Mouse (Mus musculus) liver, postnatal 0 days (tissue): Measurements from ENCODE around the gene Iqcd. TPM values are rescaled to one million over a fixed set of nuclear protein-coding genes. Genes with fewer than 3 reads are reported as not detected.
A peak's percentile ranks its signal among the peaks of the same experiment; 100 is the strongest.

Experiments used
- ATAC-seq: fragments of 200-750 bp; cut with Nextera tagmentation; 2 replicates; pipeline ENCODE4 v1.8.0; 2017; ENCODE audit warnings: mild to moderate bottlenecking, moderate library complexity
- DNase-seq: peaks from one replicate; pipeline ENCODE4 v3.0.0-alpha.2; 2016
- H3K27ac ChIP-seq: fragments of 300-500 bp; sonication (generic); 2 replicates; pipeline ENCODE4 v1.5.1; 2014; ENCODE audit warnings: antibody characterized with exemption, moderate library complexity, mild to moderate bottlenecking, low read depth
- H3K27me3 ChIP-seq: fragments of 300-500 bp; sonication (generic); 2 replicates; pipeline ENCODE4 v1.6.1; 2014; ENCODE audit warnings: low read length, control low read depth, mixed read lengths; ENCODE audit not compliant: insufficient read depth
- H3K36me3 ChIP-seq: fragments of 300-500 bp; sonication (generic); replicated peaks from 2 replicates; pipeline ENCODE4 v1.6.1; 2014; ENCODE audit warnings: mild to moderate bottlenecking, control low read depth, low read length, moderate library complexity, mixed read lengths; ENCODE audit not compliant: insufficient read depth
- H3K4me1 ChIP-seq: fragments of 300-500 bp; sonication (generic); 2 replicates; pipeline ENCODE4 v1.6.1; 2014; ENCODE audit warnings: antibody characterized with exemption, mild to moderate bottlenecking, control low read depth; ENCODE audit not compliant: insufficient read depth
- H3K4me2 ChIP-seq: fragments of 300-500 bp; sonication (generic); 2 replicates; pipeline ENCODE4 v1.6.1; 2014; ENCODE audit warnings: low read depth, mild to moderate bottlenecking, low read length, moderate library complexity, mixed read lengths
- H3K4me3 ChIP-seq: fragments of 300-500 bp; sonication (generic); 2 replicates; pipeline ENCODE4 v1.5.1; 2014; ENCODE audit warnings: low read depth, low read length
- H3K9ac ChIP-seq: fragments of 300-500 bp; sonication (generic); replicated peaks from 2 replicates; pipeline ENCODE4 v1.6.1; 2014; ENCODE audit warnings: mild to moderate bottlenecking, moderate library complexity
- H3K9me3 ChIP-seq: fragments of 300-500 bp; sonication (generic); 2 replicates; pipeline ENCODE4 v1.6.1; 2016; ENCODE audit warnings: mild to moderate bottlenecking, control low read depth, low read length, mixed read lengths
- CTCF ChIP-seq: sonication (generic); IDR thresholded peaks from 2 replicates; pipeline ENCODE4 v1.5.1; 2016; ENCODE audit warnings: antibody characterized with exemption, low read depth
- EP300 ChIP-seq: IDR thresholded peaks from 2 replicates; pipeline ENCODE4 v1.6.1; 2016; ENCODE audit warnings: antibody characterized with exemption, low read depth, mild to moderate bottlenecking
- WGBS: fragments of 180-500 bp; shearing (Covaris S2); extraction: QIAGEN DNeasy Blood & Tissue Kit; methylation state at CpG from one replicate; pipeline ENCODE4 v1.1.7; 2014; ENCODE audit not compliant: insufficient replicate concordance; 5-methylcytosine and 5-hydroxymethylcytosine counted together
- polyA plus RNA-seq: library from polyadenylated mRNA; unstranded; fragments of >200 nt; fragmentation: Nextera tagmentation; extraction: Ambion mirVana; gene quantifications from 2 replicates; pipeline ENCODE4 v1.2.1, GENCODE M21; 2015

The Iqcd gene
- polyA plus RNA-seq: 0.75 and 0.84 TPM in 2 replicates

DNA sequence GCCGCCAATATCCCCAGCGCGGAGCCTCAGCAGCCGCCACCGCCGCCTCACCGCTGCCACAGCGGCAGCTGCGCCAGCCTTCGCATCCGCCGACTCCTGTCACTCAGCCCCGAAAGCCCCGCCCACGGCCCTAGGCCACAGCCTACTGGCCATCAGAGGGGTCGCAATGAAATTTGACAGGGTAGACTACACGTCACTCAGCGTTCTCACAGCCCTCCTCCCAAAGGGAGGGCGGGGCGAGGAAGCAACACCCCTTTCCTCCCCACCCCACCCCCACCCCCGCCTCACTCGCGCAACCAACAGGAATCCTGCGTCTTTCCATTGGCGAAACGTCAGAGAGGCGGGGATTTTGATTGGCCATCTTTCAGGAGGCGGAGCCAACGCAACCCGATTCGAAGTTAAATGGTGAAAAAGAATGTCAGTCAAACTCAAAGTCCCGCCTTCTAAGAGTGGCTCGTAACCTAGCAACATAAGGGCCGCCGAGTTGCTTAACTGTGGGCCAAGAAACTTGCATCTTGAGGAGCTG, at the start of gene Iqcd, which contains the start of gene Tpcn1:
Gene Iqcd, plus strand, starts transcription at position 448 of the 526 bp plus-strand sequence.
Gene Tpcn1, minus strand, starts transcription at position 105 of the 526 bp plus-strand sequence.
- ATAC-seq: peak; percentile 93
- Histone ChIP-seq H3K36me3 (peaks cover 16% of the 10 kb centered on the region), H3K27ac (peak within 1 kb of the TSS; percentile 90), H3K4me2 (peak within 1 kb of the TSS; percentile 89), H3K9me3 (no peaks in the 10 kb centered on the region), H3K4me1 (peaks cover 35% of the 10 kb centered on the region), H3K27me3 (no peaks in the 10 kb centered on the region), H3K9ac (peak within 1 kb of the TSS; percentile 94), H3K4me3 (peak within 1 kb of the TSS; percentile 83)
- DNase-seq: peak; percentile 100
- under 1% methylated on average over 33 of the region's 35 CpGs for WGBS
- TF ChIP-seq CTCF: peak; percentile 25
- no peak for TF ChIP-seq EP300

DNA sequence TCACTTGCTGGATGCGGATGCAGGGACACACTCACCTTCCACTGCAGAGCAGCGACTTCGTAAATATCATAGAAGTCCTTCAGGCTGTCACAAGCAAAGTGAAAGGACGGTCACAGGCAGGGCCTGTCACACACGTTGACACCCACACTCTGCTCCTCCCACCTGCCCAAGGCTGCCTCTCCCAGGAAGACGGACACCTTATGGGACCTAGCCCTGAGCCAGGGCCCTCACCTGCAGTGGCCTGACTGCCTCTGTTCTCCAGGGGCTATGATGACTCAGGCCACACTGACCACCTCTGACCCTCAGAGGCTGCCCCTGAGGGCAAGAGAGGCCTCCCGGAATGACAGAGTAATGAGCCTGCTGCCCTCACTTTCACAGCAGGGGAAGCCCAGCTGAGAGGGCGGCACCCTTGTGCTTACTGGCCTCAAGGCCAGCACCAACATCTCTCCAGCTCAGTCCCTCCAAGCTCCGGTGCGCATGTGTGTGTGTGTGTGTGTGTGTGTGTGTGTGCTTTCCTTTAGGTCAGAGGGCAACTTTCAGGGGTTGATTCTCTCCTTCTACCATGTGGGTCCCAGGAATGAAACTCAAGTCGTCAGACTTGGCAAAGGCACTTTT, 40.5 kb upstream of the Iqcd start:
- ATAC-seq (no peak), DNase-seq (no peak)
- Histone ChIP-seq H3K9me3 (no peaks in the 10 kb centered on the region), H3K4me3 (no peak overlapping the region), H3K4me1 (no peaks in the 10 kb centered on the region), H3K27ac (no peak overlapping the region), H3K4me2 (no peak overlapping the region), H3K27me3 (no peaks in the 10 kb centered on the region), H3K36me3 (peaks cover 57% of the 10 kb centered on the region), H3K9ac (no peak overlapping the region)
- 86% methylated on average over 11 of the region's 11 CpGs for WGBS
- TF ChIP-seq CTCF (no peak), EP300 (no peak)

DNA sequence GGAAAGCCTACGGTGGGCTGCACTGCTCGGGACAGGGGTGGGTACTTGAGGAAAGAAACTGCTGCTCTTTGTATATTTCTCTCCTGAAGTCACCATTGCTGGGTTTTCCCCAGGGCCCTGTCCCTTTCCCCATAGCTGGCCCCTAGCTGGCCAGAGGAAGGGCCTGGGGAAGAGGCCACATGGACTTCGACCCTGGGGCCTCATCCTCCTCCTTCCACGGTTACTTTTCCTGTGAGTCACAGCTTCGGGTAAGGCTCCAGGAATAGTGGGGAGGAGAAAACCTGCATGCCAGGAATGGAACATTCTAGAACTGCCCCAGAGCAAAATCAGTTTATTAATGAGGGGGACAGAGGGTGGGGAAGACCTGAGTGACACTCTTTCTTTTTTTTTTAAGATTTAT, 38.7 kb upstream of the Iqcd start:
- no peak for DNase-seq
- Histone ChIP-seq H3K27me3 (no peaks in the 10 kb centered on the region), H3K4me2 (no peak overlapping the region), H3K4me1 (no peaks in the 10 kb centered on the region), H3K9me3 (no peaks in the 10 kb centered on the region), H3K36me3 (peaks cover 62% of the 10 kb centered on the region), H3K4me3 (no peak overlapping the region), H3K27ac (no peak overlapping the region), H3K9ac (no peak overlapping the region)
- TF ChIP-seq CTCF (0 out of 2 replicates have a peak, but pooled peaks have one; percentile 1), EP300 (no peak)
- WGBS: 72% methylated on average over 5 of the region's 5 CpGs
- ATAC-seq: no peak

DNA sequence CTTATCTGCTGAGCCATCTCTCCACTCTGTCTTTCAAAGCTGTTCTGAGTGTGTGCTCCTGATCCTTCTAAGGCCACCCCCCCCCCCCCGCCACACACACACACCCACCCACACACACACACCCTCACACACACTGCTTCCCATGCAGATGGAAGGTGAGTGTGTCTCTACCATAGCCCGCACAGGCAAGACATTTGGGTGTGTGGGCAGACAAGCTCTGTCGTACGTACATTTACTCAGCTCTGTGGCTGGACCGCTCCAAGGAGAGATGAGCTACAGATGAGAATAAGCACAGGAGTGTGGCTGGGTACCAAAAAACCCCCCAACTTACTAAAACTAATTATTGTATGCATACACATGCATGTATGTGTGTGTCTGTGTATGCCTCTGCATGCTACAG, 38.1 kb upstream of the Iqcd start:
- no peak overlapping the region for H3K4me3 ChIP-seq
- no peaks in the 10 kb centered on the region for H3K27me3 ChIP-seq
- WGBS: 98% methylated on average over 5 of the region's 5 CpGs
- H3K9ac ChIP-seq: no peak overlapping the region
- H3K27ac ChIP-seq: no peak overlapping the region
- H3K4me1 ChIP-seq: no peaks in the 10 kb centered on the region
- DNase-seq: no peak
- no peak for ATAC-seq
- H3K36me3 ChIP-seq: peaks cover 66% of the 10 kb centered on the region
- no peaks in the 10 kb centered on the region for H3K9me3 ChIP-seq
- H3K4me2 ChIP-seq: no peak overlapping the region
- TF ChIP-seq EP300: no peak
- no peak for TF ChIP-seq CTCF

DNA sequence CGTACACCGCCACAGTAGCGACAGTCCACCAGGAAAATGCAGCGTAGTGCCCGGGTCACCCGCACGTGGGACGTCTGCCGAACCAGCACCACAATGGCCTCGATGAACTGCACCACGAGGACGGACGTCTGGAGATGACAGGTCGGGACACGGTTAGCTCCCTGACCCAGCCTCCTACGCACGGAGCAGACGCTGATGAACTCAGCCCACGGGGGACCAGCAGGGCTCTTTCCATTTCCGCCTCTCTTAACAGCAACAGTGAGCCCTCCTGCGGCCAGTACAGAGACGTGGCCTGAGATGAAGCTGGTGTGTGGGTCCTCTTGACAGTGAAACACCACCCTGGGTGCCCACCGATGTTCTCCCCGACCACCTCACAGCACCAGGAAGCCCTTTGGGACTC, 32.9 kb upstream of the Iqcd start:
- H3K9me3 ChIP-seq: no peaks in the 10 kb centered on the region
- no peaks in the 10 kb centered on the region for H3K27me3 ChIP-seq
- no peak for DNase-seq
- TF ChIP-seq CTCF (no peak), EP300 (no peak)
- H3K4me2 ChIP-seq: no peak overlapping the region
- H3K9ac ChIP-seq: no peak overlapping the region
- peaks cover 69% of the 10 kb centered on the region for H3K36me3 ChIP-seq
- H3K4me3 ChIP-seq: no peak overlapping the region
- peaks cover 14% of the 10 kb centered on the region for H3K4me1 ChIP-seq
- H3K27ac ChIP-seq: no peak overlapping the region
- no peak for ATAC-seq
- WGBS: 91% methylated on average over 24 of the region's 24 CpGs

DNA sequence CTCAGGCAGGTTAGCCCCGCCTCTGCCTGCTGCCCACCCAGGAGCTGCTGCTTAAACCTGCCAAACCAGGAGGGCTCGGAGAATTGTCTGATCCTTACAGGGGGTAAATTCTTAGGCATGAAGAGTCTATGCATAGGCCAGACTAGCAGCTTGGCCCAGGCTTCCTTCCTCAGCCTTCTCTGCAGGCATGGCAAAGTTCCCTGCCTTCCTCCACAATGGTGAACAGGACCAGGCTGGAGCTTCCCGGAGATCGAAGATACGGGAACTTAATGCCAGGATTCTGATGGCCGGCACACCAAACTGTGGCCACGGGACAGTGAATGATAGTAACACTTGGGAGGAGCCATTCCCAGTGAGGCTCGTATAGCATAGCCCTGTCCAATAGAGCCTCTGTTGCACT, 30.8 kb upstream of the Iqcd start:
- WGBS: 62% methylated on average over 8 of the region's 8 CpGs
- Histone ChIP-seq H3K4me3 (no peak overlapping the region), H3K9me3 (no peaks in the 10 kb centered on the region), H3K9ac (no peak overlapping the region), H3K36me3 (peaks cover 47% of the 10 kb centered on the region), H3K27ac (no peak overlapping the region), H3K4me2 (peak overlapping the region; percentile 67), H3K4me1 (peaks cover 30% of the 10 kb centered on the region), H3K27me3 (no peaks in the 10 kb centered on the region)
- DNase-seq (no peak), ATAC-seq (no peak)
- no peak for TF ChIP-seq EP300
- no peak for TF ChIP-seq CTCF
